25 mouse cellular contexts compared by ENCODE assay signal in genomic region chr1:135924377-135924994, GRCm38 (mm10). TPM values are rescaled to one million over a fixed set of nuclear protein-coding genes. Genes with fewer than 3 reads are reported as not detected.
DNase-seq lines count a peak whose midpoint lies in the region; ATAC-seq and TF ChIP-seq lines count a peak whose summit lies in the region.
"Had no signal": no experiment of that assay in that cellular context is flagged by ENCODE, and none has a peak within 500 bp of the region (broad histone marks: within the 10 kb centered on the region; RNA-seq: fewer than 3 reads in every experiment).

No protein-coding gene starts in this region.

- no peak for TF ChIP-seq CTCF in liver, embryonic 14.5 days (IDR thresholded peaks at IDR 0.05; ENCODE audit: low read depth)
- no peak for TF ChIP-seq CTCF in kidney, adult 2 months (conservative IDR thresholded peaks at IDR 0.05; ENCODE audit: insufficient read depth, insufficient read length, low read depth, low read length)

- no peaks in the 10 kb centered on the region for H3K9me3 ChIP-seq in embryonic facial prominence, embryonic 13.5 days
- no peaks in the 10 kb centered on the region for H3K9me3 ChIP-seq in embryonic facial prominence, embryonic 10.5 days
- H3K9me3 ChIP-seq in liver, embryonic 14.5 days (ENCODE audit: control insufficient read depth, low read length): no peaks in the 10 kb centered on the region
- H3K9me3 ChIP-seq: embryonic facial prominence, embryonic 12.5 days; heart, embryonic 12.5 days; hindbrain, embryonic 12.5 days; limb, embryonic 15.5 days; midbrain, embryonic 13.5 days had no signal

- no peak for TF ChIP-seq EP300 in liver, embryonic 14.5 days (IDR thresholded peaks at IDR 0.05; ENCODE audit: low read depth)

- no peak for DNase-seq in embryonic facial prominence, embryonic 10.5 days (ENCODE audit: low spot score)
- DNase-seq in cerebellum, adult 11 months: peak; percentile 43
- DNase-seq in cerebellum, postnatal 10 days: peak; percentile 57 to 74
- DNase-seq in liver, embryonic 14.5 days (ENCODE audit: low read depth in 3 of 3, low spot score in 3 of 3): no peak
- DNase-seq in spleen, postnatal 4 days (ENCODE audit: low spot score in 2 of 2): no peak
- DNase-seq in natural killer cell, adult 2 months (ENCODE audit: low spot score in 2 of 2): no peak
- no peak for DNase-seq in kidney, adult 2 months
- DNase-seq: adrenal gland, adult 8-10 months; forebrain, postnatal 0 days; heart, postnatal 14 days; kidney, adult 18-20 months; kidney, postnatal 14 days; retina, postnatal 1 day; right cerebral cortex, postnatal 4 days; thymus, postnatal 36 days had no signal

- 0 out of 2 replicates have a peak, but pooled peaks have one; percentile 38 for ATAC-seq in embryonic facial prominence, embryonic 13.5 days (ENCODE audit: insufficient number of reproducible peaks, insufficient read depth, low FRiP score, low TSS enrichment, low read depth)
- peak; percentile 55 for ATAC-seq in liver, embryonic 14.5 days (ENCODE audit: insufficient read depth)
- ATAC-seq: CD4-positive, CD25-positive, alpha-beta regulatory T cell, adult 4 months; forebrain, postnatal 0 days; lung, postnatal 0 days; midbrain, embryonic 13.5 days; Patski had no signal

- 0 out of 2 replicates have a peak, but pooled peaks cover 5% of the 10 kb centered on the region for H3K4me1 ChIP-seq in embryonic facial prominence, embryonic 13.5 days
- H3K4me1 ChIP-seq in embryonic facial prominence, embryonic 10.5 days: no peaks in the 10 kb centered on the region
- H3K4me1 ChIP-seq in liver, embryonic 14.5 days (replicated peaks; ENCODE audit: control insufficient read depth in 2 of 2, insufficient read depth in 2 of 2, low read length in 1 of 2): peaks cover 0 to 8% of the 10 kb centered on the region in 2 experiments; a peak in 2 of 4 replicates
- H3K4me1 ChIP-seq in kidney, adult 2 months (ENCODE audit: control insufficient read depth, insufficient read depth, low read length): no peaks in the 10 kb centered on the region
- H3K4me1 ChIP-seq: embryonic facial prominence, embryonic 12.5 days; heart, embryonic 12.5 days; hindbrain, embryonic 12.5 days; midbrain, embryonic 13.5 days had no signal

- no peak overlapping the region for H3K4me2 ChIP-seq in embryonic facial prominence, embryonic 13.5 days
- no peak overlapping the region for H3K4me2 ChIP-seq in liver, embryonic 14.5 days (ENCODE audit: low read depth)
- H3K4me2 ChIP-seq: embryonic facial prominence, embryonic 12.5 days; heart, embryonic 12.5 days; hindbrain, embryonic 12.5 days; limb, embryonic 15.5 days; midbrain, embryonic 13.5 days had no signal

- H3K27me3 ChIP-seq in embryonic facial prominence, embryonic 13.5 days: peaks cover 50% of the 10 kb centered on the region
- peaks cover 74% of the 10 kb centered on the region for H3K27me3 ChIP-seq in embryonic facial prominence, embryonic 10.5 days (replicated peaks; ENCODE audit: low read depth, poor library complexity, severe bottlenecking)
- H3K27me3 ChIP-seq in liver, embryonic 14.5 days (ENCODE audit: control insufficient read depth, insufficient read depth, low read length): peaks cover 46% of the 10 kb centered on the region
- H3K27me3 ChIP-seq in kidney, adult 2 months (replicated peaks; ENCODE audit: control insufficient read depth, insufficient read depth, low read length): no peaks in the 10 kb centered on the region

- H3K27ac ChIP-seq in embryonic facial prominence, embryonic 13.5 days: no peak overlapping the region
- H3K27ac ChIP-seq in embryonic facial prominence, embryonic 10.5 days (replicated peaks): no peak overlapping the region
- no peak overlapping the region for H3K27ac ChIP-seq in liver, embryonic 14.5 days
- no peak overlapping the region for H3K27ac ChIP-seq in kidney, adult 2 months (ENCODE audit: insufficient read depth, low read depth, low read length)
- H3K27ac ChIP-seq: embryonic facial prominence, embryonic 12.5 days; hindbrain, embryonic 12.5 days; layer of hippocampus, adult 2 months; limb, embryonic 15.5 days; midbrain, embryonic 13.5 days had no signal

- 69% methylated on average over 5 of the region's 5 CpGs for WGBS in embryonic facial prominence, embryonic 13.5 days
- WGBS in embryonic facial prominence, embryonic 10.5 days: 77% methylated on average over 5 of the region's 5 CpGs
- WGBS in liver, embryonic 14.5 days (ENCODE audit: insufficient replicate concordance): 47% methylated on average over 5 of the region's 5 CpGs
- WGBS in kidney, adult 2 months: 66% methylated on average over 5 of the region's 5 CpGs

- H3K36me3 ChIP-seq in embryonic facial prominence, embryonic 13.5 days: no peaks in the 10 kb centered on the region
- no peaks in the 10 kb centered on the region for H3K36me3 ChIP-seq in embryonic facial prominence, embryonic 10.5 days (replicated peaks)
- H3K36me3 ChIP-seq in liver, embryonic 14.5 days (replicated peaks; ENCODE audit: control insufficient read depth, insufficient read depth, low read depth): no peaks in the 10 kb centered on the region
- H3K36me3 ChIP-seq in kidney, adult 2 months (ENCODE audit: control insufficient read depth, insufficient read depth, low read length): no peaks in the 10 kb centered on the region
- H3K36me3 ChIP-seq: embryonic facial prominence, embryonic 12.5 days; heart, embryonic 12.5 days; hindbrain, embryonic 12.5 days; limb, embryonic 15.5 days; midbrain, embryonic 13.5 days had no signal

- no peak for TF ChIP-seq POLR2A in kidney, adult 2 months (IDR thresholded peaks at IDR 0.05; ENCODE audit: low read depth, low read length)

- no peak overlapping the region for H3K9ac ChIP-seq in embryonic facial prominence, embryonic 13.5 days
- H3K9ac ChIP-seq in liver, embryonic 14.5 days (replicated peaks): no peak overlapping the region
- H3K9ac ChIP-seq: embryonic facial prominence, embryonic 12.5 days; forebrain, postnatal 0 days; heart, embryonic 12.5 days; hindbrain, embryonic 12.5 days; limb, embryonic 15.5 days; midbrain, embryonic 13.5 days had no signal

- H3K4me3 ChIP-seq in embryonic facial prominence, embryonic 13.5 days: no peak overlapping the region
- no peak overlapping the region for H3K4me3 ChIP-seq in embryonic facial prominence, embryonic 10.5 days
- H3K4me3 ChIP-seq in liver, embryonic 14.5 days (ENCODE audit: insufficient read depth in 1 of 2, low read depth in 2 of 2, low read length in 2 of 2): no peak overlapping the region
- no peak overlapping the region for H3K4me3 ChIP-seq in kidney, adult 2 months (ENCODE audit: insufficient read depth, low read depth, low read length)
- H3K4me3 ChIP-seq: embryonic facial prominence, embryonic 12.5 days; heart, embryonic 12.5 days; hindbrain, embryonic 12.5 days; layer of hippocampus, adult 2 months; limb, embryonic 15.5 days; midbrain, embryonic 13.5 days had no signal

RNA-seq across cellular contexts. Expression of gene Pkp1, which starts 5.5 kb away (rescaled TPM):
- polyA plus RNA-seq in embryonic facial prominence, embryonic 13.5 days (2015; fragmentation: Nextera tagmentation; extraction: Ambion mirVana): 12.4 and 14.7 TPM in 2 replicates
- polyA plus RNA-seq in embryonic facial prominence, embryonic 10.5 days (2016; fragmentation: Nextera tagmentation; extraction: Ambion mirVana): 0.25 TPM in 1 of 2 replicates, not detected in the other
- 0.01 and 0.02 TPM in 2 replicates for polyA plus RNA-seq in liver, embryonic 14.5 days (2012; rRNA removed)
- polyA plus RNA-seq in liver, embryonic 14.5 days (2014; fragmentation: Nextera tagmentation; extraction: Ambion mirVana): not detected in 2 replicates
- 0.14 and 0.27 TPM in 2 replicates for polyA plus RNA-seq in kidney, adult 2 months (2012; rRNA removed)
- polyA plus RNA-seq: CD4-positive, CD25-positive, alpha-beta regulatory T cell, adult 4 months; midbrain, embryonic 13.5 days had no signal

Comparison
In these comparisons a context has a peak if more than half of its experiments do, and no peak if none do; other contexts are left out.
1. RNA of gene Pkp1, which starts 5.5 kb away (polyA plus RNA-seq): 12.4 to 14.7 TPM in embryonic facial prominence, embryonic 13.5 days; 0.25 TPM in embryonic facial prominence, embryonic 10.5 days, 0.14 to 0.27 TPM in kidney, adult 2 months and 0.01 to 0.02 TPM in liver, embryonic 14.5 days; every median in the first group is over 10 times any median in the second.
2. DNase-seq: peak in cerebellum, adult 11 months (single experiment) and cerebellum, postnatal 10 days (2 of 2); none in embryonic facial prominence, embryonic 10.5 days (single experiment), liver, embryonic 14.5 days (0 of 3), spleen, postnatal 4 days (0 of 2), natural killer cell, adult 2 months (0 of 2) and kidney, adult 2 months (single experiment).